Mouse (Mus musculus) liver, postnatal 0 days (tissue): Measurements from ENCODE around the gene Bglap3. TPM values are rescaled to one million over a fixed set of nuclear protein-coding genes. Genes with fewer than 3 reads are reported as not detected.

Source experiments
- ATAC-seq: fragments of 200-750 bp; cut with Nextera tagmentation; 2 replicates; pipeline ENCODE4 v1.8.0; 2017; ENCODE audit warnings: mild to moderate bottlenecking, moderate library complexity
- DNase-seq: peaks from one replicate; pipeline ENCODE4 v3.0.0-alpha.2; 2016
- H3K27ac ChIP-seq: fragments of 300-500 bp; sonication (generic); 2 replicates; pipeline ENCODE4 v1.5.1; 2014; ENCODE audit warnings: antibody characterized with exemption, moderate library complexity, mild to moderate bottlenecking, low read depth
- H3K27me3 ChIP-seq: fragments of 300-500 bp; sonication (generic); 2 replicates; pipeline ENCODE4 v1.6.1; 2014; ENCODE audit warnings: low read length, control low read depth, mixed read lengths; ENCODE audit not compliant: insufficient read depth
- H3K36me3 ChIP-seq: fragments of 300-500 bp; sonication (generic); replicated peaks from 2 replicates; pipeline ENCODE4 v1.6.1; 2014; ENCODE audit warnings: mild to moderate bottlenecking, control low read depth, low read length, moderate library complexity, mixed read lengths; ENCODE audit not compliant: insufficient read depth
- H3K4me1 ChIP-seq: fragments of 300-500 bp; sonication (generic); 2 replicates; pipeline ENCODE4 v1.6.1; 2014; ENCODE audit warnings: antibody characterized with exemption, mild to moderate bottlenecking, control low read depth; ENCODE audit not compliant: insufficient read depth
- H3K4me2 ChIP-seq: fragments of 300-500 bp; sonication (generic); 2 replicates; pipeline ENCODE4 v1.6.1; 2014; ENCODE audit warnings: low read depth, mild to moderate bottlenecking, low read length, moderate library complexity, mixed read lengths
- H3K4me3 ChIP-seq: fragments of 300-500 bp; sonication (generic); 2 replicates; pipeline ENCODE4 v1.5.1; 2014; ENCODE audit warnings: low read depth, low read length
- H3K9ac ChIP-seq: fragments of 300-500 bp; sonication (generic); replicated peaks from 2 replicates; pipeline ENCODE4 v1.6.1; 2014; ENCODE audit warnings: mild to moderate bottlenecking, moderate library complexity
- H3K9me3 ChIP-seq: fragments of 300-500 bp; sonication (generic); 2 replicates; pipeline ENCODE4 v1.6.1; 2016; ENCODE audit warnings: mild to moderate bottlenecking, control low read depth, low read length, mixed read lengths
- CTCF ChIP-seq: sonication (generic); IDR thresholded peaks from 2 replicates; pipeline ENCODE4 v1.5.1; 2016; ENCODE audit warnings: antibody characterized with exemption, low read depth
- EP300 ChIP-seq: IDR thresholded peaks from 2 replicates; pipeline ENCODE4 v1.6.1; 2016; ENCODE audit warnings: antibody characterized with exemption, low read depth, mild to moderate bottlenecking
- WGBS: fragments of 180-500 bp; shearing (Covaris S2); extraction: QIAGEN DNeasy Blood & Tissue Kit; methylation state at CpG from one replicate; pipeline ENCODE4 v1.1.7; 2014; ENCODE audit not compliant: insufficient replicate concordance; 5-methylcytosine and 5-hydroxymethylcytosine counted together
- polyA plus RNA-seq: library from polyadenylated mRNA; unstranded; fragments of >200 nt; fragmentation: Nextera tagmentation; extraction: Ambion mirVana; gene quantifications from 2 replicates; pipeline ENCODE4 v1.2.1, GENCODE M21; 2015

Gene Bglap3
- polyA plus RNA-seq, 1 experiment from 2014 or later: 0.62 TPM

GRCm38 (mm10) chr3:88354396-88355165 lies 18.0 kb downstream of the Bglap3 start:
- peaks cover 96% of the 10 kb centered on the region for H3K36me3 ChIP-seq
- no peaks in the 10 kb centered on the region for H3K4me1 ChIP-seq
- no peak for ATAC-seq
- no peak overlapping the region for H3K4me2 ChIP-seq
- H3K27ac ChIP-seq: no peak overlapping the region
- H3K27me3 ChIP-seq: no peaks in the 10 kb centered on the region
- no peak overlapping the region for H3K9ac ChIP-seq
- DNase-seq: no peak
- no peaks in the 10 kb centered on the region for H3K9me3 ChIP-seq
- no peak overlapping the region for H3K4me3 ChIP-seq
- TF ChIP-seq EP300 (no peak), CTCF (peak; percentile 37)
- 94% methylated on average over 8 of the region's 8 CpGs for WGBS

- peaks cover 97% of the 10 kb centered on the region for H3K36me3 ChIP-seq
- no peak overlapping the region for H3K4me2 ChIP-seq
- no peak overlapping the region for H3K27ac ChIP-seq
- no peaks in the 10 kb centered on the region for H3K27me3 ChIP-seq
- H3K9me3 ChIP-seq: no peaks in the 10 kb centered on the region
- no peak overlapping the region for H3K4me3 ChIP-seq
- no peak for ATAC-seq
- no peaks in the 10 kb centered on the region for H3K4me1 ChIP-seq
- no peak for DNase-seq
- 93% methylated on average over 9 of the region's 9 CpGs for whole genome bisulfite sequencing
- no peak overlapping the region for H3K9ac ChIP-seq
- TF ChIP-seq CTCF: no peak
- no peak for TF ChIP-seq EP300
These were observed 19.6 kb downstream of the Bglap3 start for GRCm38 (mm10) chr3:88352907-88353306.

GRCm38 (mm10) chr3:88350732-88351131 lies 21.8 kb downstream of the Bglap3 start:
- Histone ChIP-seq H3K4me3 (no peak overlapping the region), H3K36me3 (peaks cover 96% of the 10 kb centered on the region), H3K4me1 (no peaks in the 10 kb centered on the region), H3K9me3 (no peaks in the 10 kb centered on the region), H3K27me3 (no peaks in the 10 kb centered on the region), H3K4me2 (no peak overlapping the region), H3K9ac (no peak overlapping the region), H3K27ac (no peak overlapping the region)
- no peak for ATAC-seq
- DNase-seq: no peak
- TF ChIP-seq CTCF (no peak), EP300 (no peak)
- WGBS: 92% methylated on average over 13 of the region's 13 CpGs

- ATAC-seq (no peak), DNase-seq (no peak)
- Histone ChIP-seq H3K27me3 (no peaks in the 10 kb centered on the region), H3K9me3 (no peaks in the 10 kb centered on the region), H3K9ac (no peak overlapping the region), H3K4me2 (peak overlapping the region; percentile 78), H3K4me3 (peak overlapping the region; percentile 6; the same call in 1 of the 2 replicates), H3K4me1 (peaks cover 35% of the 10 kb centered on the region), H3K27ac (peak overlapping the region; percentile 98), H3K36me3 (peaks cover 31% of the 10 kb centered on the region)
- WGBS: 70% methylated on average over 3 of the region's 3 CpGs
- TF ChIP-seq EP300 (no peak), CTCF (no peak)
These were observed 33.5 kb downstream of the Bglap3 start for GRCm38 (mm10) chr3:88339006-88339405.

- no peaks in the 10 kb centered on the region for H3K27me3 ChIP-seq
- peak overlapping the region; percentile 6; the same call in 1 of the 2 replicates for H3K4me3 ChIP-seq
- peaks cover 24% of the 10 kb centered on the region for H3K36me3 ChIP-seq
- H3K4me2 ChIP-seq: peak overlapping the region; percentile 78
- TF ChIP-seq CTCF (no peak), EP300 (peak; percentile 57)
- DNase-seq: no peak
- peak overlapping the region; percentile 21; the same call in 1 of the 2 replicates for H3K9ac ChIP-seq
- peaks cover 37% of the 10 kb centered on the region for H3K4me1 ChIP-seq
- 39% methylated on average over 7 of the region's 7 CpGs for WGBS
- no peak for ATAC-seq
- H3K9me3 ChIP-seq: no peaks in the 10 kb centered on the region
- H3K27ac ChIP-seq: peak overlapping the region; percentile 98
These were observed 34.2 kb downstream of the Bglap3 start for GRCm38 (mm10) chr3:88338316-88338715.

- ATAC-seq (0 out of 2 replicates have a peak, but pooled peaks have one; percentile 6), DNase-seq (peak; percentile 44)
- peak overlapping the region; percentile 92 for H3K4me3 ChIP-seq
- peak overlapping the region; percentile 78 for H3K4me2 ChIP-seq
- H3K27ac ChIP-seq: peak overlapping the region; percentile 98
- no peaks in the 10 kb centered on the region for H3K27me3 ChIP-seq
- no peaks in the 10 kb centered on the region for H3K9me3 ChIP-seq
- peaks cover 16% of the 10 kb centered on the region for H3K36me3 ChIP-seq
- peaks cover 37% of the 10 kb centered on the region for H3K4me1 ChIP-seq
- WGBS: 43% methylated on average over 11 of the region's 11 CpGs
- no peak for TF ChIP-seq EP300
- TF ChIP-seq CTCF: no peak
- H3K9ac ChIP-seq: peak overlapping the region; percentile 90; the same call in 1 of the 2 replicates
These were observed 35.0 kb downstream of the Bglap3 start for GRCm38 (mm10) chr3:88337367-88338020.
